Comparison of ENCODE assay signal across 15 mouse cellular contexts in genomic region chr5:92872182-92872581, GRCm38 (mm10).
A peak's percentile ranks its signal among the peaks of the same experiment; 100 is the strongest.
DNase-seq lines count a peak whose midpoint lies in the region; ATAC-seq and TF ChIP-seq lines count a peak whose summit lies in the region.
"Had no signal": no experiment of that assay in that cellular context is flagged by ENCODE, and none has a peak within 500 bp of the region (broad histone marks: within the 10 kb centered on the region; RNA-seq: fewer than 3 reads in every experiment).

No protein-coding gene starts in this region.

- no peaks in the 10 kb centered on the region for H3K9me3 ChIP-seq in forebrain, postnatal 0 days (ENCODE audit: low read length)
- no peaks in the 10 kb centered on the region for H3K9me3 ChIP-seq in forebrain, embryonic 16.5 days (ENCODE audit: control insufficient read depth, low read length)
- H3K9me3 ChIP-seq in kidney, embryonic 16.5 days (ENCODE audit: low read length), result no peaks in the 10 kb centered on the region
- H3K9me3 ChIP-seq in lung, embryonic 14.5 days (ENCODE audit: low read depth, low read length), result no peaks in the 10 kb centered on the region
- H3K9me3 ChIP-seq: embryonic facial prominence, embryonic 13.5 days; G1E had no signal

- H3K27ac ChIP-seq in forebrain, postnatal 0 days (ENCODE audit: low read depth, low read length), result no peak overlapping the region
- H3K27ac ChIP-seq in forebrain, embryonic 16.5 days (ENCODE audit: low read length), result no peak overlapping the region
- H3K27ac ChIP-seq in kidney, embryonic 16.5 days (ENCODE audit: low read length), result no peak overlapping the region
- H3K27ac ChIP-seq in lung, embryonic 14.5 days (ENCODE audit: low read depth), result no peak overlapping the region
- H3K27ac ChIP-seq: embryonic facial prominence, embryonic 13.5 days had no signal

- TF ChIP-seq CTCF in forebrain, postnatal 0 days (IDR thresholded peaks at IDR 0.05; ENCODE audit: low read depth), result peak; percentile 36; the same call in 1 of the 2 replicates
- TF ChIP-seq CTCF in lung, embryonic 14.5 days (IDR thresholded peaks at IDR 0.05; ENCODE audit: low read depth), result peak; percentile 14; the same call in 1 of the 2 replicates

- no peak overlapping the region for H3K4me2 ChIP-seq in forebrain, postnatal 0 days (ENCODE audit: low read depth)
- no peak overlapping the region for H3K4me2 ChIP-seq in forebrain, embryonic 16.5 days (ENCODE audit: low read length)
- no peak overlapping the region for H3K4me2 ChIP-seq in kidney, embryonic 16.5 days (replicated peaks; ENCODE audit: low read depth, low read length)
- no peak overlapping the region for H3K4me2 ChIP-seq in lung, embryonic 14.5 days
- H3K4me2 ChIP-seq: embryonic facial prominence, embryonic 13.5 days had no signal

- ATAC-seq in forebrain, postnatal 0 days, result no peak
- ATAC-seq in forebrain, embryonic 16.5 days, result no peak
- ATAC-seq in kidney, embryonic 16.5 days (ENCODE audit: low FRiP score, low TSS enrichment), result no peak
- ATAC-seq in lung, embryonic 14.5 days (ENCODE audit: insufficient read depth), result no peak
- ATAC-seq: forebrain, embryonic 14.5 days had no signal

- no peaks in the 10 kb centered on the region for H3K36me3 ChIP-seq in forebrain, postnatal 0 days (ENCODE audit: insufficient read depth)
- no peaks in the 10 kb centered on the region for H3K36me3 ChIP-seq in forebrain, embryonic 16.5 days (ENCODE audit: control insufficient read depth, insufficient read depth)
- H3K36me3 ChIP-seq in kidney, embryonic 16.5 days (ENCODE audit: insufficient read depth, low read length), result no peaks in the 10 kb centered on the region
- no peaks in the 10 kb centered on the region for H3K36me3 ChIP-seq in lung, embryonic 14.5 days (ENCODE audit: insufficient read depth)
- H3K36me3 ChIP-seq: embryonic facial prominence, embryonic 13.5 days; G1E had no signal

- no peaks in the 10 kb centered on the region for H3K4me1 ChIP-seq in forebrain, postnatal 0 days (ENCODE audit: insufficient read depth)
- H3K4me1 ChIP-seq in forebrain, embryonic 16.5 days (replicated peaks; ENCODE audit: control insufficient read depth, insufficient read depth, low read length), result 0 out of 2 replicates have a peak, but pooled peaks cover 2% of the 10 kb centered on the region
- peaks cover 4% of the 10 kb centered on the region; the same call in 1 of the 2 replicates for H3K4me1 ChIP-seq in kidney, embryonic 16.5 days (ENCODE audit: insufficient read depth, low read length)
- H3K4me1 ChIP-seq in lung, embryonic 14.5 days (ENCODE audit: insufficient read depth), result no peaks in the 10 kb centered on the region

- 75% methylated on average over 4 of the region's 4 CpGs for WGBS in forebrain, postnatal 0 days
- WGBS in forebrain, embryonic 16.5 days, result 82% methylated on average over 4 of the region's 4 CpGs
- 64% methylated on average over 4 of the region's 4 CpGs for WGBS in kidney, embryonic 16.5 days
- WGBS in lung, embryonic 14.5 days, result 70% methylated on average over 4 of the region's 4 CpGs

- H3K27me3 ChIP-seq in forebrain, postnatal 0 days (ENCODE audit: insufficient read depth, low read length), result no peaks in the 10 kb centered on the region
- H3K27me3 ChIP-seq in forebrain, embryonic 16.5 days (replicated peaks; ENCODE audit: control insufficient read depth, insufficient read depth, low read length), result no peaks in the 10 kb centered on the region
- no peaks in the 10 kb centered on the region for H3K27me3 ChIP-seq in kidney, embryonic 16.5 days (ENCODE audit: insufficient read depth, low read length)
- H3K27me3 ChIP-seq in lung, embryonic 14.5 days (ENCODE audit: insufficient read depth, low read length), result no peaks in the 10 kb centered on the region
- H3K27me3 ChIP-seq: embryonic facial prominence, embryonic 13.5 days had no signal

- DNase-seq in forebrain, postnatal 0 days, result no peak
- peak; percentile 44 for DNase-seq in kidney, adult 9 months
- no peak for DNase-seq in lung, embryonic 14.5 days
- no peak for DNase-seq in lung, postnatal 14 days
- peak; percentile 35 for DNase-seq in retina, postnatal 1 day
- DNase-seq in embryo, embryonic 10.5 days (ENCODE audit: low spot score), result no peak
- DNase-seq: B cell, adult 2 months; cerebellum, adult 18-20 months; kidney, adult 8-10 months had no signal

- H3K4me3 ChIP-seq in forebrain, postnatal 0 days (ENCODE audit: low read depth, low read length), result no peak overlapping the region
- H3K4me3 ChIP-seq in forebrain, embryonic 16.5 days (replicated peaks; ENCODE audit: low read length), result no peak overlapping the region
- H3K4me3 ChIP-seq in kidney, embryonic 16.5 days (ENCODE audit: low read length), result no peak overlapping the region
- H3K4me3 ChIP-seq in lung, embryonic 14.5 days (ENCODE audit: low read depth, low read length), result no peak overlapping the region
- H3K4me3 ChIP-seq: embryonic facial prominence, embryonic 13.5 days; myocyte had no signal

- no peak overlapping the region for H3K9ac ChIP-seq in forebrain, postnatal 0 days
- no peak overlapping the region for H3K9ac ChIP-seq in forebrain, embryonic 16.5 days (replicated peaks; ENCODE audit: low read depth, low read length)
- no peak overlapping the region for H3K9ac ChIP-seq in kidney, embryonic 16.5 days (replicated peaks; ENCODE audit: low read length)
- H3K9ac ChIP-seq in lung, embryonic 14.5 days, result no peak overlapping the region
- H3K9ac ChIP-seq: embryonic facial prominence, embryonic 13.5 days had no signal

Comparison
In these comparisons a context has a peak if more than half of its experiments do, and no peak if none do; other contexts are left out.
1. DNase-seq: peak in kidney, adult 9 months (single experiment) and retina, postnatal 1 day (single experiment); none in forebrain, postnatal 0 days (single experiment), lung, embryonic 14.5 days (single experiment), lung, postnatal 14 days (single experiment) and embryo, embryonic 10.5 days (single experiment).